Mouse (Mus musculus): Measurements from ENCODE around the gene Aoc1. TPM values are rescaled to one million over a fixed set of nuclear protein-coding genes. Genes with fewer than 3 reads are reported as not detected.
A peak's percentile ranks its signal among the peaks of the same experiment; 100 is the strongest.
"Not testable (repeated sequence)": the region's sequence is repeated elsewhere in the genome, so short reads cannot be mapped to it uniquely, and the experiment has no call there.

The Aoc1 gene
- total RNA-seq, 2 experiments from 2014 or later: 0.14 to 0.76 TPM

DNA sequence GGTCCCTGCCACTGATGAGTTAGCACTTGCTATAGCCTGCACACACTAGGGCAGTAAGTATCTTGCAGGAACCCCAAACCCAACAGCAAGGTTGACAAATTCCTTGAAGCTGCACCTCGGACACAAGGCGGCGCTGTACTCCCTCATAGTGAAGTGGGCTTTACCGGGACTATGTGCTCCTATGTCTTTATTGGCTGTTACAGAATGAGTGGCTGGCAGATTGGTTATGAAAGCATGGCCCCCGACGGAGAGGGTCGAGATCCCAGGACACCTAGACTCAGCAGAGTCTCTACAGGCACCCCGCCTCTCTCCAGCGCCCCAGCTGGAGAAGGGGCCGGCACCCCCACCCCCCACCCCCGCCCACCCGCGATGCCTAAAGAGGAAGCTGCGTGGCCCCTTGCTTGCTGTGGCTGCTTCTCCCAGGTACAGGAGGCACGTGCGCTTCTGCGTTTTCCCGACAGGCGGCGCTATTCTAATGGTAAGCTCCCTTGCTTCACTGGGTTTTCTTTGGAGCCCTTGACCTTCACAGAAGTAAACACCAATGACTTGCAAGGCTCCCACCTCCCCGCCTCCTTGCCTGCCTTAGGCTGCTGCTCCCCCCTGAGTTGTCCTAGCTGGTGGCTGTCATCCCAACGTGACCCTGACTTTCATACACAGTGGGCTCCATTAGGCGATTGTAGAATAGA lies 12.4 kb upstream of the Aoc1 start:
- DNase-seq (ENCODE audit: low spot score in 2 of 2): peak; percentile 57 to 68

DNA sequence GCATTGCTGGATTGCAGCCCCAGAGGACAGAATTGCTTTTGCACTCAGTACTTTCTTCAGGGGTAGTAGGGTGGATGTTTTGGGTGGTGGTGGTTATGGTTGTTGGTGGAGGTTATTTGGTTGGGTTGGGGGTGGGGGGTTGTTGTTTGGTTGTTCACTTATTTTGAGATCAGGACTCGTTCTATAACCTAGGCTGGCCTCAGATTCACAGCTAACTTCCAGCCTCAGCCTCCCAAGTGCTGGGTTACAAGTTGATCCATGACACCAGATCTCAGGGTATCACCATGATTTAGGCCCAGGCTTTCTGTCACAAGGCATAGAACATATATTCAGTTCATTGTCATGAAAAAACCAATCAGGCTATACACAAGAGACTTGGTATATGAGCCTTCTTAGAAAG lies 11.8 kb upstream of the Aoc1 start:
- DNase-seq (ENCODE audit: low spot score in 2 of 2): no peak

DNA sequence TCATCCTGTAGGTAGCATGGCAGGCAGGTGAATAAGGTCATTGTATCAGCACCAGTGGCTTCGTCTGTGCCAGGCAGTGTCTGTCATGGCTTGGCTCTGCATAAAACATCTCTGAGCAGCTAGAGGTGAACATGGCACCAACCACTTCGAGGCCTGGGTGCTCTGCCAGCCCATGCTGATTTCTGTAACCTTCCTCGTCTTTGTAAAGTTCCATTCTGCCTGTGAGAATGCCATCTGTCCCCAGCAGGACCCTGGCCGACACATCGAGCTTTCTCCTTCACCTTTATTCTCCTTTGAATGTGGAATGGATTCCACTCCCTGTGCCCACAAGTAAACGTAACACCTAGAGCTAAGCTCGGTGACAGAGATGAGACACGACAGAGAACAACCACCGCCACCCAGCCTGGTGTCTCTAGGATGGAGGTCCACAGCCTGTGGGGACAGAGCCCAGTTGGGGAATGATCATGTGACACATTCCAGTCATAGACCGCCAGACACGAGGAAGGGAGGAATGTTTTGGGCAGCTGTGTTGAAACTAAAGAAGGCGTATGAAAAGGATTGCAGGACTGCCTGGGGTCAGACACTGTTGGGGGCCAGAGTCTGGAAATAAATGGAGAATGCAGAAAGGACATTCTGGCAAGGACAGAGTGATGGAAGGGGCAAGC lies 10.9 kb upstream of the Aoc1 start:
- no peak for DNase-seq (ENCODE audit: low spot score in 2 of 2)

DNA sequence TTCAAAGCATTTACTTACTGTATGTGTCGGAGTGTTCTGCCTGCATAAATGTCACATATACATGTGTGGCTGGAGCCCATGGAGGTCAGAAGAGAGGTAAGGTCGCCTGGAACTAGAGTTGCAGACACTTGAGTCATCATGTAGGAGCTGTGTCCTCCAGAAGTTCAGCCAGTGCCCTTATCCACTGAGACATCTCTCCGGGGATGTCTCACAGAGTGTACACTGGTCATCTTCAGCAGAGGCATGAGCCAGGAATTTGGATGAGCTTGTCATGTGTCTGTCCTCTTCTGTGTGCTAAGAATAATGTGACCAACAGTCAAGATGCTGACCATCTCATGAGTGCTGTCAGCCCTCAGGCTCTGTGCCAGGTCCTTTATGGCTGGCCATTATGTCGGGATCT lies 9.9 kb upstream of the Aoc1 start:
- DNase-seq (ENCODE audit: low spot score in 2 of 2): no peak

DNA sequence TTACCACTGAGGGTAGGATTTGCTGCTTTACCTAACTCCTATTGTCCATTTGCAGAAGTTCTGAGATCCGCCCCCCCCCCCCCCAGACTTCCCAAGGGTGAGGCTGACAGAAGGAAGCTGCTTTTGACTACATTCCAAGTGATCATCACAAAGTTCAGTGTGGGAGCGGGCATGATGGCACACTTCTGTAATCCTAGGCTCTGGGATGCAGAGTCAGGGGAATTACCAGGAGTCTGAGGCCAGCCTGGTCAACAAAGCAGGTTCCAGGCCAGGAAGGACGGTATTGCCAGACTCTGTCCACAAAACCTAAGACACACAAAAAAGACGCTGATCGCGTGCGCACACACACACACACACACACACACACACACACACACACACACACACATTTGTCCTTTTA lies 9.2 kb upstream of the Aoc1 start:
- DNase-seq (ENCODE audit: low spot score in 2 of 2): no peak

DNA sequence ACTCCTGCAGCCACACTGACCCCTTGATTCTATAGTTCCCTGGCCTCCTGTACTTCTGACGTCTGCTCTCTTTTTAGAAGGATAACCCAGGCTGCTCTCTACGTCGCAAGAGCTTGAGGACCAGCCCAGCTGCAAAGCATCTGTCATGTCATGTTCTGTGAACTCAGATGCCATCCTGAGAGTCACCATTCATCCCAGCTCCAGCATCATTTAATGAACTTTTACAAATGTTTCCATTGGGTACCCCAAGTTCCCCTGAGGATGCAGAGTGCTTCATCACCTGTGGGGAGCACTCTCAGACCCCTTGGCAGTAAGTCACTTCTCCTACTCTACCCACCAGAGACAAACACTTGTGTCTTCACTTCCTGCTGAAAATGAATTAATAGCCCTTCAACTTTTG lies 8.5 kb upstream of the Aoc1 start:
- no peak for DNase-seq (ENCODE audit: low spot score in 2 of 2)

DNA sequence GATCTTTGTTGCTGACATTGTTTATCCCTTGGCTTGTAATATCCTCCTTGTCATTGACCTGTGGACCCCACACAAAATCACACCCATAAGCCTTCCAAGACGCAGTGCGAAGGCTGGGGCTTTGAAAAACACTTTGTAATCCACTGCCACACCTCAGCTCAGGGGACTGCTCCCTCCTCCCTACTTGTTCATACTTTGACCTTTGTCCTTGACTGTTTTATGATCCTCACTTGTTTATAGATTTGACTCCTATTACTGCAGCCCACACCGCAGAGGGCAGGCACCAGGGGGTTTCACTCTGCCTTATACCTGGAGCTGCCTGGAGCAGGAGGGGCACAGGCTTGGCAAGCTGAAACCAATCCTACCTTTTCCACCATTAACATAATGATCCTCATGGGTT lies 8.0 kb upstream of the Aoc1 start:
- no peak for DNase-seq (ENCODE audit: low spot score in 2 of 2)

DNA sequence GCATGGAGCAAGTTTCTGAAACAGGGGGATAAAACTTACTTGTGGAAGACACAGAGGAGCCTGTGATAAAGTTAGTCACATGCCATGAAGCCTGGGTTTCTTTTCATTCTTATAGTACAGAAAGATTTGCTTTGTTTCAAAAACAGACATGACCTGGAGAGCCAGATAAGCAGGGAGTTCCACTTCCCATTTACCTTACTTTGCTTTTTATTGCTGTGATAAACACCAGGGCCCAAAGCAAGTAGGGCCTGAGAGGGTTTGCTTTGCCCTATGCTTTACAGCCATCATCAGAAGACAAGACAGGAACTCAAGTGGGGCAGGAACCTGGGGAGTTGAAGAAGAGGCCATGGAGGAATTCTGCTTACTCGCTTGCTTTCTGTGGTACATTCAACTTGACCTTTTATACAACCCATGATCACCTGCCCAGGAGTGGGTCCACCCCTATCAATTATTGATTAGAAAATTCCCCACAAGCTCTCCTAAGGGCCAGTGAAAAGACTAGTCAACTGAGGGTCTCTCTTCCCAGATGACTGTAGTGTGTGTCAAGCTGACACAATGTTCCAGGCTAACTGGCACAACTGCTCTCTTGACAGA lies 7.4 kb upstream of the Aoc1 start:
- no peak for DNase-seq (ENCODE audit: low spot score in 2 of 2)

DNA sequence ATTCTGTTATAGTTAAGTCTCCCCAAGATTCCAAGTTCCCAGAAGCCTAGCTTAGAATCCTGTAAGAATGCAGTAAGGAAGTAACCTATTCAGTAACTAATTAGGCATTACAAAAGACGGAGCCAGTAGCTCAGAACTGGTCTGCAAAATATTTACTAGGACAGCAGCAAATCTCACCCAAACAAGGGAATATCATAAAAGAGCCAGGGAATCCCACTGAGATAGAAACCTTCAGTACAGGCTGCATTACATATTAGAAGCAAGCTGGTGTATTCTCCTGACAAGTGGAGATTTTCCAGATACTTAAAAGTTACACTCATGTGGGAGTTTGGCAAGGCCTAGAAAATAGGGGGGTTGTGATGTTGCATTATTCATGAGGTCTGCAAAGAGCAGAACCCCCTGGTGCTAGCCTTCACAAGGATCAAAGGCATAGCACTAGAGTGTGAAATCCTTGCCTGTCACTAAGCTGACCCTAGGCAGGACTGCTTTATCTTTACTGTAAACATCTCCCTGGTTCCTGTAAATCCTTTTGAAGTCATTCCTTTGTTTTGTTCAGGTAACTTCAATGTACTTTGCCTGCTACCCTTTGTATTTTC lies 6.2 kb upstream of the Aoc1 start:
- DNase-seq (ENCODE audit: low spot score in 2 of 2): not testable (repeated sequence)

DNA sequence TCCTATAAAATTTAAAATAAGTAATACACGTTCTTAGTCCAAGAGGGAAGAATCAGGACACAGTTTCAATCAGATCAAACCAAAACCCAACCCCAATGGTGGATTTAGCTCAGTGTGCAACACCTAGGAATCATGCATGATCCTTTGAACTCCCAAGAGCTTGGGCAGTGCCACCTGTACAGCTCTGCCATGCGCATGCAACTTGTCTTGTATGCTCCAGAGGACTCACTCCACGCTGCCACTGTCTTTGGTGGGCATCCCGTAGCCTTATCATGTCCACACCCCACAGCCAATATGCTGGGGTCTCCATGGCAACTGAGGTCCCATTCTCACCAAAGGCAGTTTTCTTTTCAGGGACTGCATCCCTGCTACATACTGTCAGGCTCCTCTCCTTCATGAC lies 5.5 kb upstream of the Aoc1 start:
- DNase-seq (ENCODE audit: low spot score in 2 of 2): no peak

DNA sequence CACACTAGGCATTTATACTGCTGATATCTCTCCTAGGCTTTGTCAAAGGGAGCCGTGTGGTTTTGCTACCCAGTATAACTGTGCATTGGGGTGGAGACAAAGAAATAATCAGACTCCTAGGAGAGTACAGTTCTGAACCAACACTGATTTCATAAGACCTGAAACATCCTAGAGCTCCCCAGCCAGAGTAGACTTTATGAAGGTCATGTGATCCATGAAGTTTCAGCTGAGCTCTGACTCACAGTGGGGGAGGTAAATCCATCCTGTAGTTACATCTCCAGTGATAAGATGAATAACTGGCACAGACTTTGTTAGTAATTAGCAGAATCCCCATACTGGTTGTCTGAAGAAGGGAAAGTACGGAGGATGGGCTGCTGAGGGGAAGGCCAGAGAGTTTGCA lies 2.9 kb upstream of the Aoc1 start:
- DNase-seq (ENCODE audit: low spot score in 2 of 2): no peak

DNA sequence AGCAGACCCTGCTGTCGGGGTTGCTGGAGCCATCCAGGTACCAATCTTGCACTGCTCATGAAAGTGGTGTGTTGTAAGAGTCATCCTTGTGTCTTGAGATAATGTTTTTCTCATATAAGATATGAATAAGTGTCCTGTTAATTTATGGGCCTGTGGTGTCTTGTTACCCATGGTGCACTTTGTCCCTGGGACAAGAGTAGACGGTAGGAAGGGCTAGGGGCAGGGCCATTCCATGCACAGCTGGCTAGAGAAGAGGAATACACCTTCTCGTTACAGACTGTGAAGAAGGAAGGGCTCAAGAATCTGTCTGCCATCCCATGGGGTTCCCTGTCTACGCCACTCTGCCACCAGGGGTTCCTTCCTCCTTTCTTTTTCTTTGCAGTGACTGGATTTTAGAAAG lies 1.9 kb downstream of the Aoc1 start:
- no peak for DNase-seq (ENCODE audit: low spot score in 2 of 2)

DNA sequence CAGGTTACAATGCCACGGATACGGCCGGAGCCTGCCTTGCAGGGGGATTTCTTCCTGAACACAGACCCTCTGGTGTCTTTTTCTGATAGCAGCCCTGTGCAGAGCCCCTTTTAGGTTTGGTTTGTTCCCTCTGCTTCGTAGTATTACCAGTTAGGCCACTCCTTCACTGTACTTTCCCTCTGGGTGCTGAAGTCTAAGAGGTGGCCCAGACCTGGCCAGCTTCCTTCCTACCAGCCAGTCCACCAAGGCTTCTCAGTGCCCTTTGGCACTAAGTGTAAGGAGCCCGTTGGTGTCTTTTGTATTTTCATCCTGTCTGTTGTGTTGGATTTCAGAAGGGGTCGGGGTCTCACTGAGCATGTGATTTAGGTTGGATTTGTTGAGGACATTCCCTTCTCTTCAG lies 2.8 kb downstream of the Aoc1 start:
- DNase-seq (ENCODE audit: low spot score in 2 of 2): no peak

DNA sequence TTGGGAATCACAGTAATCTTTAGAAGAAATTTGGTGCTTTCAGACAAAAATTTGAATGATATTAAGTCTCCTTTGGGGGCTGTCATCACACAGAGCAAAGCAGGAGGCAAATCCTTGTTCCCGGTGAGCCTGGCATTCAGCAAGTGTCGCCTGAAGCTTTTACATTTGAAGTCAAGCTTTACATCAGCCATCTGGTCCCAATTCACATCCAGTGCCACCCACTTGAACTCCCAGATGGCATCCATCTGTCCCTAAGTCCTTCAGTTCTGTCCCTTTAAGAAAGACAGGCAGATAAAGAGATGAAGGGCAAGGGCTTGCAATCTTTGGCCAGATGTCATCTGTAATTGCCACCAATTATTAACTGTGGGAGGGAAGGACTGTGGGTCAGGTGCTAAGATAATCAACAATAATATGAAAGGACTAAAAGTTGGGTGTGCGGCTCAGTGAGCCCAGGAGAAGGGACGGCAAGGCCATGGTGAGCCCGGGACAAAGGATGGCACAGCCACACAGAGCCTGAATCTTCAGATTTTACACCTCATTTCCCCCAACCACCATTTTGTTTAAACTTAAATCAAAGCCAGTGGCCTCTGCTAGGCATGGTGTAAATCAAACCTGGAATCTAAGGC lies 3.9 kb downstream of the Aoc1 start:
- DNase-seq (ENCODE audit: low spot score in 2 of 2): no peak

DNA sequence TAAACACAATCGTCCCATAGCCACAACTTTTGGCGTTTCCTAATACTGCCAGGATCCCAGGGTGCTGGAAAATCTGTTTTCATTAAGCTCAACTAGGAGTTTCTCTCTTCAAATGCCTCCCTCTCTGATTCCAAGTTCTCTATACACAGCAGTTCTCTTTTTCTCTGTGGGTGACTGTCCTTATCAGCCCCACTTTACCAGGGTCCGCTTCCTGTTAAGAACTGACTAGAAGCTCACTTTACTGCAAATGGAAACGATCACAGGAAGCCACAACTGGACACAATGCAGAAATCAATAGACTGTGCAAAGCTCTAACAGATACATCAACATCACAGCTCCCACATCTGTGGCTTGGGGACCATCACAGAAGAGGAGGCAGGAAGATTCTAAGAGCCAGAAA lies 21.5 kb downstream of the Aoc1 start:
- no peak for DNase-seq (ENCODE audit: low spot score in 2 of 2)

DNA sequence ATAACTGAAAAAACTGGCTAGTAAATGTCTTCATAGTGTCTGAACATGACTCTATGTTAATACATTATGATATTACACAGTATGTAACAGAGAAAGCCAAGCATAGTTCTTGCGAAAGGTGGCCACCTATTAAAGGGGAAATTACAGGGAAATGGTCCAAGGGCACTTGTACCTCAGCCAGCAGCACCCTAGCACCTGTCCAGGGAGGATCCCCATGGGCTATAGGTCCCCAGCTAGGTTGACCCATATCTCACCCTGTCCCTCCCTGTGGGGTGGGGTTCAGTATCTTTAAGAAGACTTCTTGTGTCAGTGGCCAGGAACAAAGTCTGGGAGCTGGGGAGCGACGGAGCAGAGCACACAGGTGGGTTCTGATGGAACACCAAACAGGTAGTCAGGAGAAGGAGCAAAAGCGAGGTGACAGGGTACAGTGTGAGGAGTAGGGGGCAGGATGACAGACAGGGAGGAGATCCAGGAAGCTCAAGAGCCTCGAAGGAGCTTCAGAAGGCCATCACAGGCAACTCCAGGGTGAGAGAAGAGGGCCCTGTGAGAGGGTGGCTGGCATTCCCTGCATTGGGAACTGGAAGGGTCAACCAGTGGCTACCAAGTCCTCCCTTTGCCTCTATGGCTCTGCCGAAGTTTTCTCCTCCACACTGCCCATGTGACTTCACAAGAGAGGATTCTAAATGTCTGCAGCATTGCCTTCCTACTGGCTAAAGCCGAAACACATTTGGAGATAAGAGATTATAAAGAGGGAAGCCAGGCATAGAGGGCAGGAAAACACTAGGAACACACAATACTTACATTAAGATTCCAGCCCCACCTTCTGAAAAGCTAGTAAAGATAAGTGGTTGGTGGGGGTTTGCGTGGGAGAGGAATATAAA lies 22.5 kb downstream of the Aoc1 start:
- no peak for DNase-seq (ENCODE audit: low spot score in 2 of 2)

DNA sequence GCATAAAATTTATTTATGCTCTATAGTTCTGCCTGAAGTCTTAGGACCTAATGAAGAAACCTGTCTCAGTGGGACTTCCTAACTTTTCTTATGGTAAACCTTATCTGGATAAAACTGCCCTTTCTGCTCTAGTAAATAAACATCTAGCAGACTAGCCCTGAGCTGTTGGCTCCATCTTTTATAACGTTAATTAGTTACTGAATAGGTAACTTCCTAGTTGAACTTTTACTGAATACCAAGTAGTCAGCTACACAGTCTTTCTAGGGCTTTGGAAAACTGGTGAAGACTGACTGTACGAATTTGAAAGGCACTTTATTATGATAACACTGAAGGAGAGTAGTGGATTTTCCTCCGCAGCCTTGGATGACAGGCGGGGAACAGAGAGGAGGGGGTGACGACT lies 23.2 kb downstream of the Aoc1 start:
- DNase-seq (ENCODE audit: low spot score in 2 of 2): no peak

DNA sequence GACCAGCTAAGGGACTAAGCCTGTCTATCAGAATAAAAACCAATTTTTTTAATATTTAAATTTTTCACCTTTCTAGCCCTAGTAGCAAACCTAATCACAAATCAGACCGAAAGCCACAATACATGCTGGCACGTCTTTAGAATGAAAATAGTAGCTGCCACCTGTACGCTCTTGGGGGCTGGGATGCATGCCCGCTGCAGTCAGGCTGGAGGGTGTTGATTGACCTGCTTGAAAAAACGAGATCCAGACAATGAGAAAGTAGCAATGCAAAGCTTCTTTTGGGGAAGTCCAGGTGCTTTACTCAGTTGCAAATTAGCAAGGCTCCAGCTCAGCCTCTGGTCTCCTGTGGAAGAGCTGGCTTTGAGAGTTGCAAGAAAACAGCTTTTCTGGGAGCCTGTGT lies 24.3 kb downstream of the Aoc1 start:
- DNase-seq (ENCODE audit: low spot score in 2 of 2): no peak

DNA sequence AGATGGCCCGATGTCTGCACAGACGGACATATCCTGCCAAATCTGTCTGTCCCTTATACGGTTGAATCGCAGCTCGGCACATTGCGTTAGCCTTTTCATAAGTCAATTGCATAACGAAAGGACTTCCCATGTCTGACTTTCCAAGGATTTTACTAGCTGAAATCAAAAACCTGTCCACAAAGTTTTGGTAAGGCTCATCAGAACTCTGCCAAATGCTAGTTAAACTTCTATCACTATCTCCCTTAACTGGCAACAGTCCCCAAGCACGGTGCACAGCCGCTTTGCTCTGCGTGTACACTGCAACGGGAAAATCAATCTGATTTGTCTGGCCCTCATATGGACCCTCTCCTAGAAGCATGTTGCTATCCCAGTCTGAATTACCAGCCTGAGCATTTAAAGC lies 28.6 kb downstream of the Aoc1 start:
- not testable (repeated sequence) for DNase-seq (ENCODE audit: low spot score in 2 of 2)

DNA sequence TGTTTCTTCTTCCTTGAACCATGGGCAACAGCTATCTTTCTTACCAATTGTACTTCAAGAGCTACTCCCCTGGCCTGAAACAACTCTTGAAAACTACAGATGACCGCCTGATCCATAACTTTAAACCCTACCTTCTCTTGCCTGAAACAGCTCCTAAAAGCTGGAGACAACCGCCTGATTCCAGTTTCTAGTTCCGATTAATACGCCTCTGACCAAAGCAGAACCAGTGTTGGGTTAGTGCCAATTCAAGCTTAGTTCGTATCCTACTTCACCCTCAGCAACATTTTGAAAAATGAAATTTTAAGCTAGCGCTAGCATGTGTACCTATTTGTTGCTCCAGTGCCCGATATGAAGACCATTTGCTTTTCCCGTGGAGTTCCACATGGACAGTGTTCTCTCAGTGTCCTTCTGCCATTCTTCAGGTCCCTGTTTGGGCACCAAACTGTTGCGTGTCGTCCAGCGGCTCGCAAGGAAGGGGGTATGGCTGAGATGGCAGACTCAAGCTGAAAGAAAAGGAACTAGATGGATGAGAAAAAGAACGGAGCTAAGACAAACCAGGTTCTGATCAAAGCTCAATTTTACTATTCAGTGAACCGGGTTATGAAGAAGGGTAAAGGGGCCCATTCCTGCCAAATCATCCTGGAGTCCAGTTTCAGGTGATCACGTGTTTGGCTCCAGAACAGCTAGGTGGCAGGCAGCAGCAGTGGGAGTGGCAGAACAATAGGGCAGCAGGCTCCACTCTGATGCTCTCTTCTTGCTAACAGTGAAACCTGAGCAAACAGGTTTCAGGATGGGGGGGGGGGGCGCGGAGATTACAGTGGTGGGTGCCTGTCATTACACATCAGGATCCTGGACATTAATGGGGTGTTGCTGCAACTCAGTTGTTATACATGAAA lies 30.1 kb downstream of the Aoc1 start:
- no peak for DNase-seq (ENCODE audit: low spot score in 2 of 2)

Measured in adrenal gland, postnatal 4 days (tissue).